Mouse (Mus musculus) ES-E14 (cell line): ENCODE data around the gene Dapl1.

Experiments used
- CHD2 ChIP-seq: IDR thresholded peaks from 2 replicates; pipeline ENCODE4 v1.6.1; 2014; ENCODE audit warnings: mild to moderate bottlenecking, low read depth, low read length, inconsistent platforms
- ZNF384 ChIP-seq: IDR thresholded peaks from 2 replicates; pipeline ENCODE4 v1.6.1; 2012; ENCODE audit warnings: low read depth, low read length, inconsistent platforms

GRCm38 (mm10) chr2:59446671-59447070 is 37.8 kb upstream of the Dapl1 start:
- TF ChIP-seq CHD2 (no peak), ZNF384 (no peak)
